Mouse (Mus musculus) heart, postnatal 14 days (tissue): ENCODE measurements at regions not wholly inside any gene's neighbourhood (a gene's known extent, or its start where the extent isn't known, plus 50 kb on each side); places are given as distances from the start of the nearest gene placed in this dataset.

Experiments
- DNase-seq, 2 experiments: peaks; one replicate each; pipeline ENCODE4 v3.0.0; 2021 to 2022
- intact Hi-C: fragments of 180-260 bp; cut with DNase I; formaldehyde crosslinking; loops from one replicate; pipeline ENCODE4 v1.15.1; 2025

DNA sequence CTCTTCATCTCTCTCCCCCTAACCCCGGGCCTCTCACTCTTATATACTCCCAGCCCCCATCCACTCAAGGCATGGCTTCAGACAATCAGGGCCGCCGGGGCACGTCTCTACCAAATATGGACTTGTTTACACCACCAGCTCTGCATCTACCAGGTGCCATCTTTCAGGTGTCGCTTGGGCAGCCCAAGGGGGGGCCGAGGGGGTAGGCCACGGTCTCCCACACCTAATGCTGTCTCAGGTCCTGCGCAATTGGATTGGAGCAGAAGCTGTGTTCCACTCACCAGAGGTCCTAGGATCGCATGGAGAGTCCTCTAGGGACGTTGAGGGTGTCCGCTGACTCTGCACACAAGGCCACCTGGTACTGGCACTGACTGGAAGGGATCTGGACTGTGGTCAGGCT lies 1306.0 kb upstream of the 1700015G11Rik start:
- intact Hi-C loops, result loop anchor here (5.0 kb wide), 1 partner anchor 34 kb away; no protein-coding TSS in a partner anchor
- no peak for DNase-seq

DNA sequence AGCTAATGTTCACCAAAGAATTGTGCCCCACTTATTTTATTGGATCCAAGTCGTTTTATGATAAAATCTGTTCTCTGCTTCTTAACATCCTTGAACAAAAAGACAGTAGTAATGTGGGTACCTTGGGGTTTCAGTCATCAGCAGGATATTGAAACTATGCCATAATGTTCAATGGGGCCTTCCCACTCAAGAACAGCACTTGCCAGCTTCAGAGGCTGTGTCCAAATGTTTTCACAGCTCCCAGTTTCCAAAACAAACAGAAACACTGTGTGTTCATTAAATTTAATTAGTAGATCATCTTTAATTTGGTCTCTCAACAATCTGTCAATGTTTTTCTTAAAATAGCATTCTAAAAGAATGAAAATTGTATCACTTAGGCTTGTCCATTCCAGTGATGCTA lies 1266.5 kb upstream of the 1700015G11Rik start:
- intact Hi-C loops, result no loop called here
- no peak for DNase-seq
